Mouse (Mus musculus): ENCODE results near the gene Tmem39a.

DNA sequence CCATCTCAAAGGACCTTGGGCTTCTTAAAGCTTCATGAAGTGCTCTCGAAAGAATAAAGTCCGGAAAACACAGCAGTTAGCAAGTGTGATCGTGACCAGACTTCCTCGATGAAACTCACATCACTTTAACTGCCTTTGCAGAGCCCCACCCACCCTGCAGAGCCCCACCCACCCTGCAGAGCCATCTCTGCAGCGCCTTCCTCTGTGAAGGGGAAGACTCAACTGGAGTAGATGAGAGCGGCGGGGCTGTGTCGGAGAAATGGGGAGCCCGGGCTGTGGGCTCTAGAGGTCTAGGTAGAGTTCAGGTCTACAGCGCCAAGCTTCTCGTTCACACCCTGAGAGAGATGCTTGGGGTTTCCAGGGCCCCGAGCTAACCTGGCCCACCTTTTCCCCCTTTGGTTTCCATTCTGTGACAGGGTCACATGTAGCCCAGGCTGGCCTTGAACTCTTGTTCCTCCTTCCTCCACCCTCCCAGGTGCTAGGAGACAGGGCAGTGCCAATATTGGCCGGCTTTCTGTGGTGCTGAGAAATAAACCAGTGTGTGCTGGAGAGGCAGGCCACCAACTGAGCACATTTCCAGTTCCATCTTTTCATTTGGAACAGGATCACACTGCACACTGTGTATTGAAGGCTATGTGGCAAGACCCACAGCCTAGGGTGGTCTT lies 19.6 kb upstream of the Tmem39a start:
- no peak for TF ChIP-seq EP300 (IDR thresholded peaks at IDR 0.05; ENCODE audit: low read depth)
- TF ChIP-seq CTCF (IDR thresholded peaks at IDR 0.05; ENCODE audit: low read depth), result no peak
